Mouse (Mus musculus): ENCODE measurements at regions not wholly inside any gene's neighbourhood (a gene's known extent, or its start where the extent isn't known, plus 50 kb on each side); places are given as distances from the start of the nearest gene placed in this dataset.

DNA sequence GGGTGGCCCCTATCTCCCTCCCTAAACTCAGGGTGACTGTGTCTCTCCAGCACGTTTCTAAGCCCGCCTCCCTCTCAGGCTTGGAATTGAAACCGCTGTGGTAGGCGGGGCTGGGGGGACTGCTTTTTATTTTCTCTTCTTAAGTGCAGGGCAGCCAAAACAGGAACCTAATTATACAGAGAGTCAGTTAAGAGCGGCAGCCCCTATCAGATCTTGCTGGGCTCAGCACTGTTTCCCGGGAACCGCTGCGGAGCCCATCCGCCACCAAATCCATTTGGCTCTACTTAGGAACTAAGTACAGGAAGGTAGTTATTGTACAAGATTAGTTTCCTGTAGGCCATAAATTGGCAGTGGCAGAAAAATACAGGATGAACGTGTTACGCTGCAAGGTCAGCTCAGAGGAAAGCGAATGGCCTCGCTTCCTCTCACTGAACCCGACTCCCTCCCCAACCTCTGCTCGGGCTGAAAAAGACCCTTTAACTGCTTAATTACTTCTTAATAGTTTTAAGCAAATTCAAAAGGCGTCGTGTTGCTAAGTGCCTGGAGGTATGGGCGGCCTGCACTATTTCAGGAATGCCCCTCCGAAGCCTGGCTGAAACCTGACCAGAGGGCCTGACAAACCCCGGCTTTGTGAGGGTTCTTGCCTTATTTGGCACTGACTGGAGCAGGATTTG is 83.6 kb downstream of the Irs2 start:
- TF ChIP-seq CTCF (IDR thresholded peaks at IDR 0.05; ENCODE audit: insufficient read depth, low read length) (no peak), POLR2A (IDR thresholded peaks at IDR 0.05; ENCODE audit: borderline replicate concordance, extremely low read depth, low read depth, low read length) (no peak)

All from lung, adult 2 months (tissue).